Mouse (Mus musculus) left cerebral cortex, adult 8-10 months (tissue): ENCODE data around the gene Cyb561d2. TPM values are rescaled to one million over a fixed set of nuclear protein-coding genes. Genes with fewer than 3 reads are reported as not detected.

Source experiments
- total RNA-seq, 4 experiments: library from RNA; stranded (reverse); gene quantifications; 2 replicates each; pipeline ENCODE4 v1.2.4; 2022

Cyb561d2 gene
- total RNA-seq, 4 experiments from 2014 or later = 16.3 to 20.6 (median 19.2) TPM

Other genes starting within 250 kb of the Cyb561d2 start
- gene Cish, start 246.2 kb downstream of the Cyb561d2 start, total RNA-seq = 10 to 100 TPM in 1 of 4 experiments, 1 to 10 TPM in 3; 7.2 to 12.2 (median 9.2) TPM
- gene Hemk1, start 203.8 kb downstream of the Cyb561d2 start, total RNA-seq = 10 to 100 TPM; 14.9 to 20.6 (median 18.7) TPM
- 1 to 10 TPM; 5.6 to 7.1 (median 6.2) TPM for gene 6430571L13Rik, start 201.6 kb downstream of the Cyb561d2 start, total RNA-seq
- gene Cacna2d2, start 142.6 kb downstream of the Cyb561d2 start, total RNA-seq = 10 to 100 TPM; 37.3 to 49.0 (median 44.8) TPM
- 10 to 100 TPM; 36.2 to 37.2 (median 36.9) TPM for gene Tmem115, start 8.2 kb downstream of the Cyb561d2 start, total RNA-seq
- gene Nprl2, start within 50 bp of the Cyb561d2 start, total RNA-seq = 10 to 100 TPM; 40.8 to 42.3 (median 41.8) TPM
- 1 to 10 TPM; 5.1 to 8.3 (median 6.3) TPM for gene Zmynd10, start 5.1 kb upstream of the Cyb561d2 start, total RNA-seq
- 10 to 100 TPM; 15.8 to 18.5 (median 16.9) TPM for gene Rassf1, start 9.4 kb upstream of the Cyb561d2 start, total RNA-seq
- 10 to 100 TPM; 90.7 to 97.1 (median 92.8) TPM for gene Tusc2, start 21.1 kb upstream of the Cyb561d2 start, total RNA-seq
- gene Hyal2, start 25.8 kb upstream of the Cyb561d2 start, total RNA-seq = 10 to 100 TPM; 13.0 to 18.0 (median 15.4) TPM
- gene Hyal1, start 34.7 kb upstream of the Cyb561d2 start, total RNA-seq = 1 to 10 TPM; 4.9 to 9.5 (median 6.8) TPM
- gene Naa80, start 36.7 kb upstream of the Cyb561d2 start, total RNA-seq = 10 to 100 TPM in 3 of 4 experiments, 1 to 10 TPM in 1; 9.1 to 17.4 (median 13.3) TPM
- 1 to 10 TPM; 1.0 to 1.7 (median 1.1) TPM for gene Hyal3, start 38.6 kb upstream of the Cyb561d2 start, total RNA-seq
- 10 to 100 TPM; 11.3 to 15.5 (median 15.3) TPM for gene Ifrd2, start 45.4 kb upstream of the Cyb561d2 start, total RNA-seq
- 1 to 10 TPM; 5.1 to 5.9 (median 5.3) TPM for gene Sema3b, start 67.0 kb upstream of the Cyb561d2 start, total RNA-seq
- gene Gnai2, start 93.2 kb upstream of the Cyb561d2 start, total RNA-seq = 100 to 1,000 TPM; 239 to 252 (median 247) TPM
- gene Slc38a3, start 127.3 kb upstream of the Cyb561d2 start, total RNA-seq = 10 to 100 TPM; 82.5 to 94.5 (median 86.9) TPM
- 1 to 10 TPM in 1 of 4 experiments, under 1 TPM in 3; 0.32 to 1.0 (median 0.62) TPM for gene Gnat1, start 137.5 kb upstream of the Cyb561d2 start, total RNA-seq
- gene Sema3f, start 168.3 kb upstream of the Cyb561d2 start, total RNA-seq = 10 to 100 TPM; 14.5 to 17.6 (median 16.0) TPM
- 100 to 1,000 TPM; 117 to 136 (median 126) TPM for gene Rbm5, start 228.8 kb upstream of the Cyb561d2 start, total RNA-seq